Mouse (Mus musculus): Measurements from ENCODE around the gene Irak3. TPM values are rescaled to one million over a fixed set of nuclear protein-coding genes. Genes with fewer than 3 reads are reported as not detected.
"Not testable (repeated sequence)": the region's sequence is repeated elsewhere in the genome, so short reads cannot be mapped to it uniquely, and the experiment has no call there.

Gene Irak3
- total and polyA plus RNA-seq, 3 experiments: 0.01 to 0.16 TPM; not detected in 1

- Histone ChIP-seq H3K36me3 (replicated peaks) (peaks cover 20% of the 10 kb centered on the region), H3K4me1 (ENCODE audit: insufficient read depth, low read depth, low read length) (peaks cover 15% of the 10 kb centered on the region)
Measured at GRCm38 (mm10) chr10:120114493-120114892, 87.4 kb downstream of the Irak3 start.

GRCm38 (mm10) chr10:120113980-120114379 lies 88.0 kb downstream of the Irak3 start:
- Histone ChIP-seq H3K4me1 (ENCODE audit: insufficient read depth, low read depth, low read length) (peaks cover 15% of the 10 kb centered on the region), H3K27me3 (ENCODE audit: insufficient read depth, low read length) (no peaks in the 10 kb centered on the region), H3K36me3 (replicated peaks) (peaks cover 25% of the 10 kb centered on the region), H3K4me3 (ENCODE audit: low read depth, low read length) (no peak overlapping the region), H3K9me3 (replicated peaks) (no peaks in the 10 kb centered on the region)
- no peak for ATAC-seq (ENCODE audit: extremely low read depth, insufficient number of reproducible peaks, low FRiP score, poor library complexity, severe bottlenecking)
- DNase-seq (ENCODE audit: low spot score): no peak
- TF ChIP-seq CTCF (IDR thresholded peaks at IDR 0.05; ENCODE audit: low read depth, low read length): no peak
- TF ChIP-seq GATA1 (IDR thresholded peaks at IDR 0.05; ENCODE audit: borderline replicate concordance, low read length): no peak
- TF ChIP-seq GATA2 (IDR thresholded peaks at IDR 0.05; ENCODE audit: borderline replicate concordance, low read depth, low read length): no peak
- no peak for TF ChIP-seq POLR2AphosphoS5 (IDR thresholded peaks at IDR 0.05; ENCODE audit: insufficient replicate concordance, low read depth, low read length)
- TF ChIP-seq TAL1 (conservative IDR thresholded peaks at IDR 0.05; ENCODE audit: low read depth, low read length): no peak

More at GRCm38 (mm10) chr10:120114493-120114892, 87.4 kb downstream of the Irak3 start:
- Histone ChIP-seq H3K27me3 (ENCODE audit: insufficient read depth, low read length) (no peaks in the 10 kb centered on the region), H3K9me3 (replicated peaks) (no peaks in the 10 kb centered on the region), H3K4me3 (ENCODE audit: low read depth, low read length) (no peak overlapping the region)
- no peak for DNase-seq (ENCODE audit: low spot score)
- TF ChIP-seq TAL1 (conservative IDR thresholded peaks at IDR 0.05; ENCODE audit: low read depth, low read length) (no peak), POLR2AphosphoS5 (IDR thresholded peaks at IDR 0.05; ENCODE audit: insufficient replicate concordance, low read depth, low read length) (no peak)
- ATAC-seq (ENCODE audit: extremely low read depth, insufficient number of reproducible peaks, low FRiP score, poor library complexity, severe bottlenecking): no peak

GRCm38 (mm10) chr10:120113482-120113881 lies 88.4 kb downstream of the Irak3 start:
- Histone ChIP-seq H3K4me3 (ENCODE audit: low read depth, low read length) (peak overlapping the region; percentile 85), H3K4me1 (ENCODE audit: insufficient read depth, low read depth, low read length) (peaks cover 15% of the 10 kb centered on the region), H3K36me3 (replicated peaks) (peaks cover 30% of the 10 kb centered on the region)
- not testable (repeated sequence) for H3K27me3 ChIP-seq (ENCODE audit: insufficient read depth, low read length); DNase-seq (ENCODE audit: low spot score); ATAC-seq (ENCODE audit: extremely low read depth, insufficient number of reproducible peaks, low FRiP score, poor library complexity, severe bottlenecking); H3K9me3 ChIP-seq (replicated peaks)

- Histone ChIP-seq H3K4me1 (ENCODE audit: insufficient read depth, low read depth, low read length) (peaks cover 15% of the 10 kb centered on the region), H3K36me3 (replicated peaks) (peaks cover 37% of the 10 kb centered on the region), H3K4me3 (ENCODE audit: low read depth, low read length) (peak within 1 kb of the TSS; percentile 85), H3K9me3 (replicated peaks) (no peaks in the 10 kb centered on the region), H3K27me3 (ENCODE audit: insufficient read depth, low read length) (no peaks in the 10 kb centered on the region)
- TF ChIP-seq TAL1 (conservative IDR thresholded peaks at IDR 0.05; ENCODE audit: low read depth, low read length): no peak
- TF ChIP-seq CTCF (IDR thresholded peaks at IDR 0.05; ENCODE audit: low read depth, low read length): no peak
- TF ChIP-seq GATA2 (IDR thresholded peaks at IDR 0.05; ENCODE audit: borderline replicate concordance, low read depth, low read length): no peak
- TF ChIP-seq POLR2AphosphoS5 (IDR thresholded peaks at IDR 0.05; ENCODE audit: insufficient replicate concordance, low read depth, low read length): no peak
- TF ChIP-seq GATA1 (IDR thresholded peaks at IDR 0.05; ENCODE audit: borderline replicate concordance, low read length): no peak
- DNase-seq (ENCODE audit: low spot score) (peak; percentile 95), ATAC-seq (ENCODE audit: extremely low read depth, insufficient number of reproducible peaks, low FRiP score, poor library complexity, severe bottlenecking) (peak; percentile 94)
Measured at GRCm38 (mm10) chr10:120112507-120113396, 89.2 kb downstream of the Irak3 start, which contains the start of gene Helb. Gene Helb, minus strand, starts transcription at chr10:120112987.

GRCm38 (mm10) chr10:120111691-120112319 lies 90.1 kb downstream of the Irak3 start:
- DNase-seq (ENCODE audit: low spot score) (no peak), ATAC-seq (ENCODE audit: extremely low read depth, insufficient number of reproducible peaks, low FRiP score, poor library complexity, severe bottlenecking) (no peak)
- Histone ChIP-seq H3K36me3 (replicated peaks) (peaks cover 45% of the 10 kb centered on the region), H3K4me3 (ENCODE audit: low read depth, low read length) (peak overlapping the region; percentile 85), H3K27me3 (ENCODE audit: insufficient read depth, low read length) (no peaks in the 10 kb centered on the region), H3K9me3 (replicated peaks) (no peaks in the 10 kb centered on the region), H3K4me1 (ENCODE audit: insufficient read depth, low read depth, low read length) (peaks cover 15% of the 10 kb centered on the region)
- TF ChIP-seq TAL1 (conservative IDR thresholded peaks at IDR 0.05; ENCODE audit: low read depth, low read length) (no peak), GATA2 (IDR thresholded peaks at IDR 0.05; ENCODE audit: borderline replicate concordance, low read depth, low read length) (no peak), POLR2AphosphoS5 (IDR thresholded peaks at IDR 0.05; ENCODE audit: insufficient replicate concordance, low read depth, low read length) (no peak), GATA1 (IDR thresholded peaks at IDR 0.05; ENCODE audit: borderline replicate concordance, low read length) (no peak), CTCF (IDR thresholded peaks at IDR 0.05; ENCODE audit: low read depth, low read length) (no peak)

GRCm38 (mm10) chr10:120100806-120101205 lies 101.1 kb downstream of the Irak3 start:
- H3K4me1 ChIP-seq (ENCODE audit: insufficient read depth, low read depth, low read length): peaks cover 14% of the 10 kb centered on the region
- no peak for TF ChIP-seq GATA2 (IDR thresholded peaks at IDR 0.05; ENCODE audit: borderline replicate concordance, low read depth, low read length)
- no peak for TF ChIP-seq CTCF (IDR thresholded peaks at IDR 0.05; ENCODE audit: low read depth, low read length)
- TF ChIP-seq POLR2AphosphoS5 (IDR thresholded peaks at IDR 0.05; ENCODE audit: insufficient replicate concordance, low read depth, low read length): no peak
- H3K4me3 ChIP-seq (ENCODE audit: low read depth, low read length): no peak overlapping the region
- DNase-seq (ENCODE audit: low spot score): no peak
- ATAC-seq (ENCODE audit: extremely low read depth, insufficient number of reproducible peaks, low FRiP score, poor library complexity, severe bottlenecking): no peak
- H3K27me3 ChIP-seq (ENCODE audit: insufficient read depth, low read length): no peaks in the 10 kb centered on the region
- H3K9me3 ChIP-seq (replicated peaks): no peaks in the 10 kb centered on the region
- peaks cover 90% of the 10 kb centered on the region for H3K36me3 ChIP-seq (replicated peaks)
